ENCODE assay signal across 19 mouse cellular contexts in the genomic region with DNA sequence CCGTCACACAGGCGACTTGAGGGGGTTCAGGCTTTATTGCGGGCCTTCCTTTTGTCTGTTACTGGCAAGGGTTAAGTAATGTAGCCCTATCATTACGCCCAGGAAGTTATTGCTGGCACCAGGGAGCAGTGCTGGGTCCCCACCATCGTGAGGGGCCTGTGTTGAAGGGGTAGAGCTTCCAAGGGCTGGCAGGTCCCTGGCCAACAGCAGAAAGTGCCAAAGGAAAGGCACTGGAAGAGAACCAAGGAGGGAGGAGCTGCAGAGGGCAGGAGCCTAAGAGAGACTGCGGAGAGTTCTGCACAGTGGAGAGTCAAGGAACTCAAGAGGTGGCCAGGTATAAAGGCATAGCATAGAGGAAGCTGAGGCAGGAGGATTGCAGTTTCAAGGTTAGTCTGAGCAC. TPM values are rescaled to one million over a fixed set of nuclear protein-coding genes. Genes with fewer than 3 reads are reported as not detected.
A peak's percentile ranks its signal among the peaks of the same experiment; 100 is the strongest.
DNase-seq lines count a peak whose midpoint lies in the region; ATAC-seq and TF ChIP-seq lines count a peak whose summit lies in the region.
"Had no signal": no experiment of that assay in that cellular context is flagged by ENCODE, and none has a peak within 500 bp of the region (broad histone marks: within the 10 kb centered on the region; RNA-seq: fewer than 3 reads in every experiment).

No protein-coding gene starts in this region.

- 15% methylated on average over 6 of the region's 6 CpGs for WGBS in cerebellum, adult 2 months
- WGBS in kidney, embryonic 14.5 days = 65% methylated on average over 6 of the region's 6 CpGs
- 20% methylated on average over 6 of the region's 6 CpGs for WGBS in macrophage (ENCODE audit: missing documents)

- H3K9me3 ChIP-seq in kidney, embryonic 14.5 days (ENCODE audit: control insufficient read depth, low read length) = no peaks in the 10 kb centered on the region
- H3K9me3 ChIP-seq: embryonic facial prominence, embryonic 13.5 days; hindbrain, embryonic 12.5 days had no signal

- 0 out of 2 replicates have a peak, but pooled peaks cover 4% of the 10 kb centered on the region for H3K4me1 ChIP-seq in cerebellum, adult 2 months (ENCODE audit: control insufficient read depth, insufficient read depth, low read length)
- H3K4me1 ChIP-seq in kidney, embryonic 14.5 days (ENCODE audit: control insufficient read depth, insufficient read depth, low read length) = no peaks in the 10 kb centered on the region

- DNase-seq in cerebellum, postnatal 10 days = peak; percentile 78 to 83
- DNase-seq in cerebellum, adult 2 months = no peak
- peak; percentile 47 for DNase-seq in kidney, adult 18-20 months
- peak; percentile 8 for DNase-seq in lung, postnatal 36 days
- DNase-seq in lung, postnatal 25 days (ENCODE audit: low spot score) = no peak
- DNase-seq: B cell, adult 2 months; cerebellum, adult 9-10 months; gastrocnemius, postnatal 10 days; layer of hippocampus, postnatal 36 days; liver; lung, adult 18-20 months; lung, postnatal 14 days; right cerebral cortex, postnatal 4 days had no signal

- H3K4me2 ChIP-seq in kidney, embryonic 14.5 days (replicated peaks; ENCODE audit: low read depth, low read length) = no peak overlapping the region
- H3K4me2 ChIP-seq: embryonic facial prominence, embryonic 13.5 days; hindbrain, embryonic 12.5 days had no signal

- no peaks in the 10 kb centered on the region for H3K79me2 ChIP-seq in macrophage (ENCODE audit: inconsistent target)

- H3K27me3 ChIP-seq in cerebellum, adult 2 months (ENCODE audit: control insufficient read depth, insufficient read depth, low read length) = no peaks in the 10 kb centered on the region
- peaks cover 5% of the 10 kb centered on the region; the same call in 1 of the 2 replicates for H3K27me3 ChIP-seq in kidney, embryonic 14.5 days (ENCODE audit: control insufficient read depth, insufficient read depth, low read length)
- H3K27me3 ChIP-seq: embryonic facial prominence, embryonic 13.5 days; hindbrain, embryonic 12.5 days had no signal

- TF ChIP-seq CTCF in cerebellum, adult 2 months (IDR thresholded peaks at IDR 0.05; ENCODE audit: borderline replicate concordance, insufficient read depth, low read depth, low read length) = no peak

- H3K36me3 ChIP-seq in kidney, embryonic 14.5 days (ENCODE audit: control insufficient read depth, insufficient read depth, low read length) = no peaks in the 10 kb centered on the region
- H3K36me3 ChIP-seq in macrophage (ENCODE audit: inconsistent target) = no peaks in the 10 kb centered on the region
- H3K36me3 ChIP-seq: embryonic facial prominence, embryonic 13.5 days; hindbrain, embryonic 12.5 days had no signal

- ATAC-seq in kidney, embryonic 14.5 days (ENCODE audit: low FRiP score, low TSS enrichment) = no peak
- ATAC-seq: forebrain, embryonic 14.5 days; inflammation-experienced regulatory T-cells, adult 6 months had no signal

- no peak overlapping the region for H3K9ac ChIP-seq in kidney, embryonic 14.5 days (ENCODE audit: low read depth, low read length)
- H3K9ac ChIP-seq: embryonic facial prominence, embryonic 13.5 days; hindbrain, embryonic 12.5 days had no signal

- TF ChIP-seq POLR2A in cerebellum, adult 2 months (IDR thresholded peaks at IDR 0.05; ENCODE audit: borderline replicate concordance, insufficient read depth, low read length) = no peak

- no peak overlapping the region for H3K4me3 ChIP-seq in cerebellum, adult 2 months (replicated peaks; ENCODE audit: insufficient read depth, low read depth, low read length)
- H3K4me3 ChIP-seq in kidney, embryonic 14.5 days (ENCODE audit: low read length) = no peak overlapping the region
- H3K4me3 ChIP-seq in macrophage (ENCODE audit: inconsistent target) = no peak overlapping the region
- H3K4me3 ChIP-seq: embryonic facial prominence, embryonic 13.5 days; hindbrain, embryonic 12.5 days had no signal

- no peak overlapping the region for H3K27ac ChIP-seq in cerebellum, adult 2 months (ENCODE audit: insufficient read depth, low read length)
- H3K27ac ChIP-seq in kidney, embryonic 14.5 days (ENCODE audit: low read depth, low read length) = no peak overlapping the region
- peak overlapping the region; percentile 56; the same call in 1 of the 2 replicates for H3K27ac ChIP-seq in macrophage
- H3K27ac ChIP-seq: embryonic facial prominence, embryonic 13.5 days; hindbrain, embryonic 12.5 days had no signal

RNA-seq across cellular contexts. Expression of a gene that starts 2.7 kb away (rescaled TPM):
- polyA plus RNA-seq in cerebellum, adult 2 months (2012; rRNA removed) = 0.52 and 0.67 TPM in 2 replicates
- 0.15 and 0.54 TPM in 2 replicates for polyA plus RNA-seq in kidney, embryonic 14.5 days (2014; fragmentation: Nextera tagmentation; extraction: Ambion mirVana)
- total RNA-seq in macrophage (2018; cell fraction: chromatin; rRNA removed) = not detected
- total RNA-seq in macrophage (2018; cell fraction: cytosol; rRNA removed) = not detected
- not detected for total RNA-seq in macrophage (2018; cell fraction: nucleus; rRNA removed)
- not detected in 3 replicates for polyA plus RNA-seq in macrophage (2018)
- polyA plus RNA-seq: inflammation-experienced regulatory T-cells, adult 6 months had no signal

RNA-seq across cellular contexts. Expression of a gene that starts 2.9 kb away (rescaled TPM):
- polyA plus RNA-seq in cerebellum, adult 2 months (2012; rRNA removed) = 7.0 and 7.6 TPM in 2 replicates
- 10.1 and 13.8 TPM in 2 replicates for polyA plus RNA-seq in kidney, embryonic 14.5 days (2014; fragmentation: Nextera tagmentation; extraction: Ambion mirVana)
- total RNA-seq in macrophage (2018; cell fraction: chromatin; rRNA removed) = 1 to 10 TPM in 1 of 26 experiments, under 1 TPM in 4, not detected in 21; 0.46 to 1.0 (median 0.55) TPM
- under 1 TPM in 21 of 26 experiments, not detected in 5; 0.15 to 0.93 (median 0.44) TPM for total RNA-seq in macrophage (2018; cell fraction: cytosol; rRNA removed)
- under 1 TPM in 5 of 26 experiments, not detected in 21; 0.60 to 0.82 (median 0.72) TPM for total RNA-seq in macrophage (2018; cell fraction: nucleus; rRNA removed)
- polyA plus RNA-seq in macrophage (2018) = 0.20 TPM in 1 of 3 replicates, not detected in the others

Comparison
In these comparisons a context has a peak if more than half of its experiments do, and no peak if none do; other contexts are left out.
1. DNase-seq: peak in cerebellum, postnatal 10 days (2 of 2), kidney, adult 18-20 months (single experiment) and lung, postnatal 36 days (single experiment); none in cerebellum, adult 2 months (0 of 2) and lung, postnatal 25 days (single experiment).